Mouse (Mus musculus): Measurements from ENCODE around the gene Btbd9. TPM values are rescaled to one million over a fixed set of nuclear protein-coding genes. Genes with fewer than 3 reads are reported as not detected.
"Not testable (repeated sequence)": the region's sequence is repeated elsewhere in the genome, so short reads cannot be mapped to it uniquely, and the experiment has no call there.

Btbd9 gene
- total RNA-seq (2021) = 10 to 100 TPM in 1 of 2 experiments, 1 to 10 TPM in 1; 9.7 to 14.8 TPM
- long read RNA-seq, experiment 1, full-length matches to known transcripts = 3 of 9 reads
- long read RNA-seq, experiment 1, partial matches to known transcripts = 1 of 9 reads
- long read RNA-seq, experiment 1, other reads (novel, unspliced or antisense) = 5 of 9 reads
- long read RNA-seq, experiment 2, full-length matches to known transcripts = 4 of 10 reads
- long read RNA-seq, experiment 2, partial matches to known transcripts = 2 of 10 reads
- long read RNA-seq, experiment 2, other reads (novel, unspliced or antisense) = 4 of 10 reads

- DNase-seq = peak; percentile 91
- intact Hi-C loops (cut with DNase I; ENCODE audit: low total_unique reads) = no loop called here
These were observed at the start of gene Btbd9 for GRCm38 (mm10) chr17:30575941-30576773. Gene Btbd9, minus strand, starts transcription at chr17:30576488.

GRCm38 (mm10) chr17:30624132-30624531 lies 47.8 kb upstream of the Btbd9 start, which contains the start of gene Dnah8:
Gene Dnah8, plus strand, starts transcription at chr17:30624354.
- DNase-seq; intact Hi-C loops (cut with DNase I; ENCODE audit: low total_unique reads): not testable (repeated sequence)

- DNase-seq = no peak
- intact Hi-C loops (cut with DNase I; ENCODE audit: low total_unique reads) = no loop called here
These were observed 46.9 kb upstream of the Btbd9 start for GRCm38 (mm10) chr17:30623200-30623599.

GRCm38 (mm10) chr17:30621450-30621849 lies 45.2 kb upstream of the Btbd9 start:
- intact Hi-C loops (cut with DNase I; ENCODE audit: low total_unique reads) = no loop called here

GRCm38 (mm10) chr17:30620548-30620947 lies 44.3 kb upstream of the Btbd9 start:
- no peak for DNase-seq
- intact Hi-C loops (cut with DNase I; ENCODE audit: low total_unique reads) = no loop called here

More at GRCm38 (mm10) chr17:30621450-30621849, 45.2 kb upstream of the Btbd9 start:
- DNase-seq = no peak

- intact Hi-C loops (cut with DNase I; ENCODE audit: low total_unique reads) = no loop called here
- DNase-seq = no peak
These were observed 42.9 kb upstream of the Btbd9 start for GRCm38 (mm10) chr17:30619153-30619552.

- no peak for DNase-seq
- intact Hi-C loops (cut with DNase I; ENCODE audit: low total_unique reads) = no loop called here
These were observed 42.0 kb upstream of the Btbd9 start for GRCm38 (mm10) chr17:30618136-30618891.

- DNase-seq = no peak
- intact Hi-C loops (cut with DNase I; ENCODE audit: low total_unique reads) = no loop called here
These were observed 39.9 kb upstream of the Btbd9 start for GRCm38 (mm10) chr17:30616203-30616602.

GRCm38 (mm10) chr17:30613350-30613749 lies 37.1 kb upstream of the Btbd9 start:
- intact Hi-C loops (cut with DNase I; ENCODE audit: low total_unique reads) = no loop called here
- DNase-seq = no peak

- peak; percentile 100 for DNase-seq
- intact Hi-C loops (cut with DNase I; ENCODE audit: low total_unique reads) = no loop called here
These were observed 36.0 kb upstream of the Btbd9 start for GRCm38 (mm10) chr17:30612075-30612859.

GRCm38 (mm10) chr17:30611221-30612074 lies 35.2 kb upstream of the Btbd9 start:
- intact Hi-C loops (cut with DNase I; ENCODE audit: low total_unique reads) = no loop called here

GRCm38 (mm10) chr17:30610739-30611138 lies 34.5 kb upstream of the Btbd9 start:
- no peak for DNase-seq
- intact Hi-C loops (cut with DNase I; ENCODE audit: low total_unique reads) = no loop called here

More at GRCm38 (mm10) chr17:30611221-30612074, 35.2 kb upstream of the Btbd9 start:
- DNase-seq = no peak

GRCm38 (mm10) chr17:30609980-30610307 lies 33.7 kb upstream of the Btbd9 start:
- no peak for DNase-seq
- intact Hi-C loops (cut with DNase I; ENCODE audit: low total_unique reads) = no loop called here

- DNase-seq = no peak
- intact Hi-C loops (cut with DNase I; ENCODE audit: low total_unique reads) = no loop called here
These were observed 33.2 kb upstream of the Btbd9 start for GRCm38 (mm10) chr17:30609305-30609979.

GRCm38 (mm10) chr17:30607909-30608495 lies 31.7 kb upstream of the Btbd9 start:
- intact Hi-C loops (cut with DNase I; ENCODE audit: low total_unique reads) = no loop called here
- DNase-seq = no peak

GRCm38 (mm10) chr17:30607330-30607729 lies 31.0 kb upstream of the Btbd9 start:
- no peak for DNase-seq

GRCm38 (mm10) chr17:30606634-30607081 lies 30.4 kb upstream of the Btbd9 start:
- DNase-seq = no peak
- intact Hi-C loops (cut with DNase I; ENCODE audit: low total_unique reads) = no loop called here

More at GRCm38 (mm10) chr17:30607330-30607729, 31.0 kb upstream of the Btbd9 start:
- intact Hi-C loops (cut with DNase I; ENCODE audit: low total_unique reads) = no loop called here
